Mouse (Mus musculus): ENCODE measurements around the gene Efcab9. TPM values are rescaled to one million over a fixed set of nuclear protein-coding genes. Genes with fewer than 3 reads are reported as not detected.

The Efcab9 gene
- total RNA-seq, 4 experiments from 2014 or later, result 1.2 to 1.8 (median 1.4) TPM

DNA sequence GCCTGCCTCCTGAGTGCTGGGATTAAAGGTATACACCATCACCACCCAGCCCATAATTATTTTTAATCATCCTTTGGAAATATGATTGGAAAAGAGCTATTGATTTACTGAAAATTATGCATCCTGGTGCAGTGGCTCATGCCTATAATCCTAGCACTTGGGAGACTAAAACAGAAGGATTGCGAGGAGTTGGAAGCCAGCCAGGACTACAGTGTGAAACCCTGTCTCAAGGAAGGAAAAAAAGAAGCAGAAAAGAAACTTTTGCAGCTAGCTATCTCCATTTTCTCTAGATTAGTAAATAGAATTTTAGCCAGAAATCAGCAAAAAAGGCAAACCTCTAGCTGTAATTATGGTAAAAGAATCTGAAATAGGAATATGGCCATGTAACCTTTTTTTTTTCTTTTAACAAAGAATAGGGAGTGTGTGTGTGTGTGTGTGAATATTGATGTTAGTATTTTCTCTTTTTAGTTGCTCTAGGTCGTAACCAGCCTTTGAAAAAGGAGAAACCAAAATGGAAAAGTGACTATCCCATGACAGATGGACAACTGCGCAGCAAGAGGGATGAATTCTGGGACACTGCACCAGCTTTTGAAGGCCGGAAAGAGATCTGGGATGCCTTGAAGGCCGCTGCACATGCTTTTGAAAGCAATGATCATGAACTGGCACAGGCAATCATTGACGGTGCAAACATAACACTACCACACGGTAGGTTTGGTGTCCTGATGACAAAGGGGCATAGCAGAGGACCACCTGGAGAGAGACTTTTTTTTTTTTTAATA is 32.9 kb downstream of the Efcab9 start:
- peak in 1 of 2 experiments; percentile 41 for DNase-seq (ENCODE audit: low spot score in 2 of 2)

GRCm38 (mm10) chr11:32495283-32495682 is 36.6 kb downstream of the Efcab9 start:
- no peak for DNase-seq (ENCODE audit: low spot score in 2 of 2)

- no peak for DNase-seq (ENCODE audit: low spot score in 2 of 2)
These were observed 38.6 kb downstream of the Efcab9 start for GRCm38 (mm10) chr11:32493312-32493711.

- no peak for DNase-seq (ENCODE audit: low spot score in 2 of 2)
These were observed 40.8 kb downstream of the Efcab9 start for GRCm38 (mm10) chr11:32491079-32491478.

DNA sequence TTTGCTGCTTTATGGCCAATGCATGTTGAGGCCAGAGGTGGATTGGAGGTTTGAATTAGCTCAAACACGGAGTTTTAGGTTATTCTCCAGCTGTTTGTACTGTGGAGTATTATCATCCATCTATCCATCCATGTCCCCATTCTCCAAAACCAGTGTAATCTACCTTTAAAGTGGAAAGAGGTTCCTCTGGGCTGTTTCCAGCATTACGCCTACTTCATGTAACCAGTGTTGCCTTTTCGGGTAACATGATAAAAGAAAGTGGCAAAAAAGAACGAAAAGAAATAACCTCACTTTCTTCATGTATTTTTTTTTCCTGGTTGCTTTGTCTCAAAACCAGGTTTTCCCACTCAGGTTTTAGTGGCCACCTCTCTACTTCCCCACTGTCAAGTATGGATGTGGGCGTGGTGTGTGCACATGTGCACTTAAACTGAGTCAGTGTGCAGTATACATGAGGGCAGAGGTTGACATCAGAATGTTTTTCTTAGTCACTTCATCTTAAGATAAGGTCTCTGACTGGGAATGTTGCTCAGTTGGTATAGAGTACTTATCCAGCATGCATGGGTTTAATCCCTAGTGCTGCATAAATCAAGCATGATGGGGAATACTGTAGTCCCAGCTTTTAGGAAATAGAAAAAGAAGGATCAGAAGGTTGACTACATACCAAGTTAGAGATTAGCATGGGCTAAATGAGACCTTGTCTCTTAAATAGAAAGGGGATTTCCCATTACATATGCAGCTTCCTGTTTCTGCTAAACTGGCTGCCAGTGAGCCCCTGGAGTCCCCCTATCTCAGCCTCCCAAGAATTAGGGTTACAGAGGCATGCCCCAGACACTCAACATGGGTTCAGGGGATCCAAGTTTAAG is 42.8 kb downstream of the Efcab9 start:
- no peak for DNase-seq (ENCODE audit: low spot score in 2 of 2)

DNA sequence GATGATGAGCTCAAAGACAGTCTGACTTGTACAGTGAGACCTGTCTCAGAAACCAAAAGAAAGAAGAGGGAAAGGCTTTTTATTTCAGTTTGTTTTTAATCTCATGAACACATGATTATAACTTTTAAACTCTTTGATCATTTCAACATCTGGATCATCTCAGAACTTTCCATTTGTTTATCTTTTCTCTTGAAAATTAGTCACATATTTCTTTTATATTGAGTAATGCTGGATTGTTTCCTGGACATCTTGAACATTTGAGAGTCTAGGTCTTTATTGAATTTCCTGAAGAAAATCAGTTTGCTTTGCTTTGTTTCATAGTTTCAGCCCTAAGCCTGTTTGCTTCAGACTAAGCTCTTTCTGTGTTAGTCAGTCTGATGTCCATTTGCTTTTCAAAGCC is 43.5 kb downstream of the Efcab9 start:
- DNase-seq (ENCODE audit: low spot score in 2 of 2), result no peak

DNA sequence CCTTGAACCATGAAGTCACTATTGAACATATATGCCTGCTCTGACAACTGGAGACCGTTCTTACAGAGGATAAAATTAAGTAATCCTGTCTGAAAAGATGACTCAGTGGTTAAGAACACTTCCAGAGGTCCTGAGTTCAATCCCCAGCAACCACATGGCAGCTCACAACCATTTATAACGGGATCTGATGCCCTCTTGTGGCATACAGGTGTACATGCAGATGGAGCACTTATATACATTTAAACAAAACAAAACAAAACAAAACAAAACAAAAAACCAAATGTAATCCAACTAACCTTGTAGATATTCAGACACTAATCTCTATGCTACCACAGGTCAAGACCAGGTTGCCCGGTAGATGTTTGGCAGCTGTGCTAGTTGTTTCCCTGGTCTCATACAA is 44.4 kb downstream of the Efcab9 start:
- no peak for DNase-seq (ENCODE audit: low spot score in 2 of 2)

DNA sequence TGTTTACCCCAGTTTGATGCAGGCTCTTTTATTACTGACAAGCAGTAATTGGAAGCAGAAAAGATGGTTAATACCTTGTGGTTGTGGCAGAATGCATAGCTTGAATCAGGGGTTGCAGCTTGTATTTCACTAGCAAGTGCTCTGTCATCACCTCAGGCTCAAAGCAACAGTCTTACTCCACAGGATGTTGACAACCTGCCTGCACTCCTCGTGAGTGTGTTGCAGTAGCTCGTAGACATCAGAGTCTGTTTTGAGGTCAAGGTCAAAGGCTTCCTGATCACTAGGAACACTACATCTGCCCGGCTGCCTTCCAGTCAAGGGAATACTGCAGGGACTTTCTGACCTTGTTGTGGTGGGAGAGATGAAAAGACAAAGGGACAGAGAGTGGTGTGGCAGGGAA is 45.3 kb downstream of the Efcab9 start:
- no peak for DNase-seq (ENCODE audit: low spot score in 2 of 2)

DNA sequence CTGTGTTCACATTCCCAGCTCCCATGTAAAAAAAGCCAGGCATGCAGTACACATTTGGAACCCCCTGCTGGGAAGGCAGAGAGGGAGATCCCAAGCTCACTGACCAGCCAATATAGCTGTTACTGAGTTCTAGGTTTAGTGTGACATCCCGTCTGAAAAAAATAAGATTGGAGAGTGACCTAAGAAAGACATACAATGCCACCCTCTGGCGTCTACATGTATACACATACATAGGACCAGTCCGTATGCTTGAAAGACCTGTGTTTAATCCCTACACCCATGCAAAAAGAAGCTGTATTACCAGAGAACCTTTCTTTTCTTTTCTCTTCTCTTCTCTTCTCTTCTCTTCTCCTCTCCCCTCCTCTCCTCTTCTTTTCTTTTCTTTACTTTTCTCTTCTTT is 46.6 kb downstream of the Efcab9 start:
- DNase-seq (ENCODE audit: low spot score in 2 of 2), result no peak

- no peak for DNase-seq (ENCODE audit: low spot score in 2 of 2)
These were observed 50.4 kb downstream of the Efcab9 start for GRCm38 (mm10) chr11:32481525-32481924.

- no peak for DNase-seq (ENCODE audit: low spot score in 2 of 2)
These were observed 56.2 kb downstream of the Efcab9 start for GRCm38 (mm10) chr11:32475487-32476236.

DNA sequence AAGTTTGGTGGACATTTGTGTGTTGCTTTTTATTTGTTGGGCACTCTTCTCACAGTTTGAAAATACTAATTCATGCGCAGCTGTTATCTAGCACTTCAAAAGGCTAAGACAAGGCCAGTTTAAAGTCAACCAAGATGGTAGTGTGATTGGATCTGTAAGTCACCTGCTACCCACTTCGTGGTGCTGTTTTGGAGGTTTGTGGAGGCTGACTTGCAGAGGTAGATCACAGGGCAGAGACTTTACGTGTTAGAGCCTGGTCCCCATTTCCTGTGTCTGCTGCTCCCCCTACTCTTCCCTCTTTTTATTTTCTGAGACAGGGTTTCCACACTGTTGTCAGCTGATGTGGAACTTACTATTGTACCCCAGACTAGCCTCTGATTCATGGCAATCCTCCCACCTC is 57.2 kb downstream of the Efcab9 start:
- no peak for DNase-seq (ENCODE audit: low spot score in 2 of 2)

Other genes with a start within 250 kb of the Efcab9 start
- gene Hba-a1, start 248.6 kb downstream of the Efcab9 start, total RNA-seq (2022), result 100 to 1,000 TPM; 209 to 396 (median 272) TPM
- under 1 TPM in 2 of 4 experiments, not detected in 2; 0.72 to 0.78 TPM for gene Hbq1b, start 245.1 kb downstream of the Efcab9 start, total RNA-seq (2022)
- gene Hba-a2, start 235.6 kb downstream of the Efcab9 start, total RNA-seq (2022), result 100 to 1,000 TPM; 161 to 321 (median 230) TPM
- 1 to 10 TPM in 1 of 4 experiments, under 1 TPM in 2, not detected in 1; 0.67 to 1.9 (median 0.71) TPM for gene Hbq1a, start 232.0 kb downstream of the Efcab9 start, total RNA-seq (2022)
- gene Sh3pxd2b, start 184.3 kb downstream of the Efcab9 start, total RNA-seq (2022), result 10 to 100 TPM in 3 of 4 experiments, 1 to 10 TPM in 1; 9.1 to 12.6 (median 11.9) TPM
- gene Ubtd2, start 76.7 kb downstream of the Efcab9 start, total RNA-seq (2022), result 10 to 100 TPM; 34.5 to 39.8 (median 38.7) TPM
- gene Stk10, start 1.2 kb upstream of the Efcab9 start, total RNA-seq (2022), result 1 to 10 TPM; 7.4 to 9.9 (median 9.3) TPM
- 100 to 1,000 TPM; 109 to 129 (median 121) TPM for gene Fbxw11, start 110.6 kb upstream of the Efcab9 start, total RNA-seq (2022)

Data from left cerebral cortex, adult 8-10 months (tissue).